Mouse (Mus musculus) left cerebral cortex, adult 9 months (tissue): ENCODE data around the gene Wasf2.
"Not testable (repeated sequence)": the region's sequence is repeated elsewhere in the genome, so short reads cannot be mapped to it uniquely, and the experiment has no call there.

Experiments
- DNase-seq, 2 experiments: peaks; one replicate each; pipeline ENCODE4 v3.0.0; 2022; ENCODE audit warnings: low spot score in 2 of 2

The Wasf2 gene

DNA sequence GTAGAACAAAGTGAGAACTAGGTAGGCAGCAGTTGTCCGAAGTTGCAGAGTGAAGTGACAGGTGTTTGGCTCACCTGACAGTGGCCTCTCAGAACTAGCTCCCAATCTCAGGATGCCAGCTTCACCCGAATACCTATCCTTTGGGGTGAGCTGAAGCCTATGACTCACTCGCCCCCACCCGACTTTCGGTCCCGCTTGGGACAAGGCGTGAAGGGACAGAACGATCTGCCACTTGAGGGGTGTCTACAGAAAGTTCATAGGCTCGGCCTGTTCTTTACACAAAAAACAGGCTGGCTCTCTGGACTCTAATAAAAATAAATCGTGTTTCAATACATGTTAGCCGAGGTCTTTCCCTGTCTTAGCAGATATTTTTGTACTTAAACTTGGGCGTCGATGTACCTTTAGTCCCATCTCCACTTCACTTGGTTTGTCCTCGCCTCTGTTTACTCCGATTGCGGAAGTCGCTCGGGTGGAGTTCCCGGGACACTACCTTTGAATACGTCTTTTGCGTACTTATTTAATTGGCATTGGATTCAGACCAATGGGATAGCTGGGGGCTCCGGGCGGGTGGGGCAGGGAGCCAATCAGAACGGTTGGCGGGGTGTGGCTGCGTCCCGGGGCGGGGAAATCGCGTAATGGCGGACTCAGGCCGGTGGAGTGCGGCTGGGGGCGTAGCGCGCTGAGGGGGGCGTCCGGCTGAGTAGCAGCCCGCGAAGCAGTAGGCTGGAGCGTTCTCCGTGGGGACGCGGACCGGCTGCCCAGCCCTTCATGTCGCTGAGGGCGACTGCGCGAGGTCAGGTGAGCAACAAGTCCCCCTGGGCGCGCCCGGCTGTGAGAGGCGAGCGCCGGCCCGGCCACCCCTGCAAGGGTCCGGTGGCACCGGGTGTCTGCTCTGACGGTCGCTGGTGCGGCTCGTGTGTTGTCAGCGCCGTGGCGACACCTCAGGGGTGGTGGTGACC is at the start of gene Wasf2:
Gene Wasf2 (plus strand): TSS at position 575 of the 959 bp plus-strand sequence.
- peak; percentile 78 to 92 for DNase-seq

DNA sequence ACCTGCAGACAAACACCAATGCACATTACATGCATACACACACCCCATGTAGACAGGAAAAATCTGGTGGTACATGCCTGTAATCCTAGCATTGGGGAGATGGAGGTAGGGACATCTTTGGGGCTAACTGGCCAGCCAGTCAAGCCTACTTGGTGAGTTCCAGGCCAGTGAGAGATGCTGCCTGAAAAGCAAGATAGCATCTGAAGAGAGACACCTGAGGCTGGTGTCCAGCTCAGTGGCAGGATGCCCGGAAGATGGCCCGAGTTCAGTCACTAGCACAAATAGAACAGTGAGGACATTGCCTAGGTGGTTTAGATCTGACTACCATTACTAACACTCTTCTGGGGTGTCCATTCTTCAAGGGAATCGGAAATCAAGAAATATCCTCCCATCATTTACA is 49.4 kb upstream of the Wasf2 start:
- DNase-seq: no peak

DNA sequence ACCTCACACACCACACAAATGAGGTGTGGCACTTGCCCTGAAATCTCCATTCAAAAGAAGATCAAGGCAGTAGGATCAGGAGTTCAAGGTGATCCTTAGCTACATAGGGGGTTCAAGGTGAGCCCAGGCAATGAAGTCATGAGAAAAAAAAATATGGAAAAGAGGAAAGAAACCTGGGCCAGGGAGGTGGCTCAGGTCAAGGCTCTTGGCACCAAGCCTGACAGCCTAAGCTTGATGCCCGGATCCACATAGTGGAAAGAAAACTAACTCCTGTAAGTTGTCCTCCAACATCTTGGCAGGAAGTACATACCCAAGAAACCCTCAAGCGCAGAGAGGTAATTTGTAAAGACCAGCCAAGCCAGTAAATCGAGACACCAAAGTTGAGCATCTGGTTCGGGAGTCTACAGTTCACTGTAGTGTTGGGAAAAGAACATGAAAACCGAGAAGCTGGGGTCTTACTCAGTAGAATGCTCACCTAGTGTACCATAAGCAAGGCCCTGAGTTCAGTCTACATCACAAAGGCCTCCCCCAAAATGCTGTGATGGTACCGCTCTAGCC is 48.0 kb upstream of the Wasf2 start:
- DNase-seq: no peak

DNA sequence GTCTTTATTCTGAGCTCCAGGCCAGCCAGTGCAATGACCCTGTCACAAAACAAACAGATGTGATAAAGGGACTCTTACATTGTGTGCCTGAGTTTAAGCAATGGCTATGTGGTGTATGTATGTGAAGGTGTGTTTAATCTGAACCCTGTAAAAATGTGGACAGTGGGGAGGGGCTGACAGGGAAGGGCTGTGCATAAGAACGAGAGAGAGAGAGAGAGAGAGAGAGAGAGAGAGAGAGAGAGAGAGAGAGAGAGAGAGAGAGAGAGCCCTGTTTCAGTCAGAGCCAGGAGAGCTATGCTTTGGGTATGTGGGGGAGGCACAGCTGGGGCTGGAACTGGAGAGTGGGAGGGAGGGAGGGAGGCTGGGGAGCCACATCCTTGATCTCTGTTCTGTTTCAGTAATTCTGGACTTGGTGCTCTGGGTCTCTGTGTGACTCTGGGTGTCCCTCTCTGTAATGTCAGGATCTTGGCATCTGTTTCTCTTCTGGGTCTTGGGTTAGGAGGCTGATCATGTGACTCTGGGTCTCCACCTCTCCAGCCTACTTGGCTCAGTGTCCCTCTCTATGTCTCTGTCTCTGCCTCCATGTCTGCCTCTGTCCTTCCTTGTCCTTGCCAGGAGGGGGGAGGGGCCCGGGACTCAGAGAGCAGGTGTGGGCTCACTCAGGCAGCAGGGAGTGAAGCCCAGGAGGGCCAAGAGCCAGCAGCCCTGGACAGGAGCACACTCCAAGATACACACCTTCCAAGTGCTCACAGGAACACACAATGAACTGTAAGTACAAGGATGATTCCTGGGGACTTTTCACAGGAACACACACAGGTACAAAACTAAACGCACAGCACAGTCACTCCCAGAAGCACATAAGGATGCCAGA is 46.1 kb upstream of the Wasf2 start:
- peak in 1 of 2 experiments; percentile 48 for DNase-seq

DNA sequence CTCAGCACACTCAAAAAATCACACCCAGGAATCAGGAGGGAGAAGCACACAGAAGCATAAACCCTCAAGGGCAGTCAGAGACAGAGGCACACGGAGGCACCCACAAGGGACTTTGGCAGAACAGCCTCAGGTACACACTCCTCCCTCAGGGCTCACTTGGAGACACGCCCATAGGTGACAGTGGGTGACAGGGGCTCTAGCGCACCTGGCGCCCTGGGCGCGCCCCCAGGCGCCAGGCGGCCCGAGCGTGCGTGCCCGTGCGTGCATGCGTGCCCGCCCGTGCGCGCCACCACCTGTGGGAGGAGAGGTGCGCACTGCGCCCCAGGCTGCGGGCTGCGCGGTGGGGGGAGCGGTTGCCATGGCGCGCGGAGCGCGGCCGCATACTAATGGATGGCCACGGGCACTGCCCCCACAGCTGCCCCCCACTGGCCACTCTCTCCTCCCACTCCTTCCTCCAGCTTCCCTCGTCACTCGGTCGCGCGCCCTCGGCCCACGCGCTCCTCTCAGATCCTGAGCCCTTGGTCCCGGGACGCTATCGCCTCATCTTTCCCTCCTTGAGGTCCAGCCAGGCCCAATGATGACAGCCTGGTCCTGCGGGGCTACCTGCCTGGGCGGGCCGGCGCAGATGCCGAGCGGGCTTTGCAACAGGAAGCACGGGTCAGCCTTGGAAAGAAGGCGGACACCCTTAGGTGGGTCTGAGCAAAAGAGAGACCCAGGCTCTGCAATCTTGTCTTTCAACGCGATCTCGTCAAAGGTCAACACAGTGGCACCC is 45.1 kb upstream of the Wasf2 start:
- DNase-seq: peak in 1 of 2 experiments; percentile 64

DNA sequence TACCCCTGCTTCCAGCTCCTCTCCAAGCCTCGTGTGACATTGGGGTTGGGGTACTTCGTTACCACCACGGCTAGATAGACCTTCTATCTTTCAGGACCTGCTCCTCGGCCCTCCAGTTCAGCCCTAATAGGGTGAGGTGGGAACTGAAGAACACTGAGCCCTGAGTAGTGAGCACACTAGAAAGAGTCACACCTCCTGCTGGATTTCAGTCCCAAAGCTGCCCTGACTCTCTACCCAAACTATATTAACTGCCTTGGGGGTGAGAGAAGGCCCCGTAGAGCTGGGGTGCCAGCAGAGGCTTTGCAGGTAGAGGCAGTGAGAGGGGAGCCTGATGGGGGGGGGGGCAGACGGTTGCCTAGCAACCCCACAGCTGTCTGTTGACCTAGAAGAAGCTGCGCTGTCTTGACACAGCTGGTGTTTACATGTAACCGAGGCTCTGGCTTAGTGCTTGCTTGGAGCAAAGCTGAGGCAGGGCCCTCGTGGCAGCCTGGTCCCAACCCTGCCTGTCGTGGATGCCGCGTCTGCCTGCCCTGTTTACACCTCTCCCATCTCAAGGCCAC is 44.4 kb upstream of the Wasf2 start:
- DNase-seq: no peak

DNA sequence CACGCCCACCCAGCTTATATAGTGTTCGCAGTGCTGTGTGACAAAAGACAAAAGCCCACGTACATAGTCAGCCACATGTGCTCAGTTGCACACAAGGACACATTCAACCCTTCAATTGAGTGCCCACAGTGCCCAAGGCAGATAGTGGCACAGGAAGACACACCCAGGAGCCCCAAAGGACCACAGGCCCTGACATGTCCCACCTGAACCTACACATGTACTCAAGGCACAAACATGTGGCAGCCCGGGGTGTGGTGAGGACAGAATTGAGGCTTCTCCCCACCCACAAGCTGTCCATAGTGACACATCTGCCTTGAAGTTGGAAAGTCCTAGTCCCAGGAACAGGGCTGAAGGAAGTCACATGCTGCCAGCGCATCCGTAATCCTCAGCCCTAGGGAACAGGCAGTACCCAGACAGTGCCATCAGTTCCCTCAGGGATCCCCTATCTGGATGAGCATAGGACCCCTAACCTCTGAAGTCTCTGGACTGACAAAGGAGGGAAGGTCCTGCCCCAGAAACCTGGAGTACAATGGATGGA is 43.1 kb upstream of the Wasf2 start:
- DNase-seq: no peak

DNA sequence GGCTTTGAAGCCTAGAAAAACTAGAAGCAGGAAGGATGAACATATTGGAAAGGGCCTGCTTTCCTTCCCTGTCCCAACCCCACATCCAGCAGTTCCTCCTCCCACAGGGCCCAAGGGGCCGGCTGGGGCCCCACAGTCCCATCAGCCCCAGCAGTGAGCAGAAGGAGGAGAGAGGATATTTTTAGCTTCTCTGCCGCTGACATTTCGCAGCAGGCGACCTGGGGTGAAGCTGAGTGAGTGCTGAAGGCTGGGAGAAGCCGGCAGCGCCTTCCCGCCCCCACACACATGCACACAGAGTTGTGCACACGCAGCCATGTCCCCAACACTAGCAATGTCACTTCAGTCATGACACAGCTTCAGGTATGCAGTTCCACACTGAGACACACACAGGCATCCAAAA is 42.5 kb upstream of the Wasf2 start:
- no peak for DNase-seq

DNA sequence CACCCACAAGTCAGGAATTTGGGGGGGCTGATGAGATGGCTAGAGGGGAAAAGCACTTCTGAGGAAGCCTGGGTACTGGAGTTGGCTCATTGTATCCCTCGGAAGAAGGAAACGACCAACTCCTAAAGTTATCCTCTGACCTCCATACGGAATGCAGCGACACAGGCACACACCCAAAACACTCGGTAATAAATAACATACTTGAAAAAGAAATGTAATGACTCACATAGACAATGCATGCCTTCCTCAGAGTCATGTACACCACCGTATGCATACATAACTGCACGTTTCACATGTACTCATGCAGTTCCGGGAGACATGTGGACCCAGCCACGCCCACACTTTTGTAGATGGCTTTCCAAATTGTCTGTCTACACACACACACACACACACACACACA is 41.0 kb upstream of the Wasf2 start:
- no peak for DNase-seq

DNA sequence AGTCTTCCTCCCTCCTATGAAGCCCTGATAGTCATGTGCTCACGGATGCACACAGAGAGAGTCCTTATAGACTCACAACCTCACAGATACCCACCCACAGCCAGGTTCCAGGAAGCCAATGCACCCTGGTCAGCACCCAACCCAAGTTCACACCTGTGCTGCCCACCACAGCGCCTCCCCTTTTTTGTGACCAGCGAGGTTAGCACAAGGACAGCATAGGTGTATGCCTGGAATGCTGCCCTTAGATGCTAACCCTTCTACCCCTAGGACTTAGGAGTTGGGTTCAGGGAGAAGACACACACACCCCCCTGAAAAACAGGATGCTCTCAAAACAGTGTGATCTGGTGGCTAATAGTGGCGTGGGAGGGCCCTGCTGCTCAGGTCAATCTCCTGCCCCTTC is 40.5 kb upstream of the Wasf2 start:
- no peak for DNase-seq

DNA sequence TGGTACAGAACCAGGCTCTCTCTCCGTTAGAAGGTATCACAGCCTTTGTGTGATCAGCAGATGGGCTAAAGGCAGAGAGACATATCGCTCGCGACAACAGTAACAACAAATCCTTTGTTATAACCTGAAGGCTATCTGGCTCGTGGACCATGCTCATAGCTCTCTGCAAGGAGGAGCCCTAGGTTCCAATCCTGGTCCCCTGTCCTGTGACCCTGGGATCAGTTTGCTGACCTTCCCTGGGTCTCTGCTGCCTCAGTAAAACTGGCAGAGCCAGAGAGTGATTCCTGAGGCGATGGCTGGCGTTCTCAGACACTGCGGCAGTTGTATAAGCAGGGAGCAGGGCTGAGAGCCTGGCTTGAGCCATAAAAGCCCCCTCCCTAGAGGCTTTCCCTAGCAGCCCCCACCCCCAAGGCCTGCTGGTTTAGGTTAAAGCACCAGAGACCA is 40.0 kb upstream of the Wasf2 start:
- DNase-seq: no peak

DNA sequence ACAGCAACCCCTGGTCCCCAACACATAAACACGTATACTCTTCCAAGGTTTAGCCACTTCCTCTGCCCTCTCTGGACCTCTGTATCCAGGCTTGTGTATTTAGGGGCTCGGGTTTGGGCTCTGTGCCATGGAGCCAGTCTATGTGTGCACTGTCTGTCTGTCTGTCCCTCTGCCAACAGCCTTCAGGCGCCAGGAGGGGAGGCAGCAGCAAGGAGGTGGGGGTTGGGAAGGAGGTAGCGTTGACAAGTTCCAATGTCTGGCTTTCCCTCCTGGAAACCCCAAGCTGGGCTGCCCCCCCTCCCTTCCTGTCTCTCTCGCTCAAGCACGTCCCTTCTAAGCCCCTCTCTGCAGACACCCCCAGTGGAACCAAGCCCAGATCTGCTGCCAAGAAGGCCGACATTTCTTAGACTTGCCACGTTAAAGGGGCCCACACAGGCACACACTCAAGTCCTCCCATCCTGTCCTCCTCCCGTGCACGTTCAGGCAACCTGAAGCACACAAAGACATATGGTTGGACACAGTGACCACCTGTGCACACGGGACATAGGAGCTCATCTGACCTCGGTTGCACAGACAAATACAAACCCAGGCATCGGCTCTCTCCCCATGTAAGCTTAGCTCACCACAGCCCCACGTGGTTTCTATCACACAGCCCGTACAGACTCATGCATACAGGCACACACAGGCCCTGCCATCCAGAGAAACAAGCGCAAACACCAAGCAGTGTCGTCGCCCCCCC is 39.4 kb upstream of the Wasf2 start:
- peak in 1 of 2 experiments; percentile 59 for DNase-seq

DNA sequence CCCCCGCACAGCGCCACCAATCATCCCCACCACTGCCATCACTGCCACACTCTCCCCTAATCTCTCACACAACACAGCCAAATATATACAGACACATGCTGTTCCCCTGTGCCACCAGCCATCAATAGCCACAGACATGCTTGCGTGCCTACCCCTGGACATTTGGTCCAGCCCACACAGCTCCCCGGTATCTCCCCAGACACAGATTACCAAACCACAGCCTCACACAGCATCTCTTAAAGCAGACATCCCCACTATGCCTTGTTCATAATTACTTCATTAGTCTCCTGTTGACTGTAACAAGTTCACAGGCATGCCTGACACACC is 38.9 kb upstream of the Wasf2 start:
- peak in 1 of 2 experiments; percentile 34 for DNase-seq

DNA sequence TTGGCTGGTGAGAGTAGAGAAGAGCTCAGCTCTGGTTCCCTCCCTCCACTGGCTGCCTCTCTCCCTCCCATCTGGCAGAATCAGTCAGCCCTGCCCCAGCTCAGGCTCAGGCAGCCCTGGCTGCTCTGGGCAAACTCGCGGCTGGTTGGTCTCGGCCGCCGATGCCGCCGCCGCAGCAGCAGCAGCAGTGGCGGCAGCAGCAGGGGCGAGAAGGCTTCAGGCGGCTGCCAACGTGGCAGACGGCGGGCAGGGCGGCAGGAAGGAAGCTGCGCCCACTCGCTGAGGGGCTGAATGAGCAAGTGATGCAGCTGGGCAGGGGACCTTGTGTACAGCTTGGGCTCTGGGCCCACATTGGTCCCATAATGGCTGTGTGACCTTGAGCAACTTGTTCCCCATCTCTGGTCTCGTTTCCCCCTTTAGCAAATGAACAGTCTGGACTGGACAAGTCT is 37.8 kb upstream of the Wasf2 start:
- peak in 1 of 2 experiments; percentile 55 for DNase-seq

DNA sequence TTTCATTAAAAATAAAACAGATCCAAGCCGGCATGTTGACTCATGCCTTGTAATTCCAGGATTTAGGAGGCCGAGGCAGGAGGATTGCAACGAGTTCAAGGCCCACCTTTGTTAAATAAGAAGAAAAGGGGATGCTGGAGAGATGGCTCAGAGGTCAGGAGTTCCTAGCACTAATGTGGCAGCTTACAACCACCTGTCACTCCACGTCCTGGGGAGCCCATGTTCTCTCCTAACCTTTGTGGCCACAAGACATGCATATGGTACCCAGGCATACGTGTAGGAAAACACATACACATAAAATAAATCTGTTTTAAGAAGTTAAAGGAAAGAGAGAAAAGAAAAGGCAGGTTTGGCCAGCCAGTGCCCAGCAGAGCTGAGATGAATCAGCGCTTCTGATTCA is 37.2 kb upstream of the Wasf2 start:
- DNase-seq: no peak

DNA sequence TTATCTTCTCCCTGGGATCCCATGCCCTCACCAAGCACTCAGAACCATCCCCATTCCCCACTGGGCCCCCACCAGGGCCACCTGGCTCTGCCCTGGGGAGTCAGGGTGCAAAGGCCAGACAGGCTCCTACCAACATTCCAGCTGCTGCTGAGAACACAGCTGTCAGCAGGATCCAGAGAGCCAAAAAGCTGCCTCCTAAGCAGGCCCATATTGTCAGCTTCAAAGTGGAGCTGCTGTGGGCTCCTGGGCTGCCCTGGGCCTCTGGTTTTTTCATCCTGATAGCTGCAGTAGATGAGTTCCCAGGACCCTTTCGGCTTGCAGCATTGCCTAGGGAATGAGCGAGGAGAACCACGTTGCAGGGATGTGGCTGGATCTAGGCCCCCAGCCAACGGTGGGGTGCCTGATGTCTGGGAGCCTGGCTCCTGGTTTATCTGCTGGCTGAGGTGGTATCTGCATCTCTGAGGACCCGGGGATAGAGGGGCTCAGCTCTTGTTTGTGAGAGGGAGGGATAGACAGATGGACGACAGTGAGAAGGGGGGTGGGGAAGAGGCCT is 36.7 kb upstream of the Wasf2 start:
- DNase-seq: no peak

DNA sequence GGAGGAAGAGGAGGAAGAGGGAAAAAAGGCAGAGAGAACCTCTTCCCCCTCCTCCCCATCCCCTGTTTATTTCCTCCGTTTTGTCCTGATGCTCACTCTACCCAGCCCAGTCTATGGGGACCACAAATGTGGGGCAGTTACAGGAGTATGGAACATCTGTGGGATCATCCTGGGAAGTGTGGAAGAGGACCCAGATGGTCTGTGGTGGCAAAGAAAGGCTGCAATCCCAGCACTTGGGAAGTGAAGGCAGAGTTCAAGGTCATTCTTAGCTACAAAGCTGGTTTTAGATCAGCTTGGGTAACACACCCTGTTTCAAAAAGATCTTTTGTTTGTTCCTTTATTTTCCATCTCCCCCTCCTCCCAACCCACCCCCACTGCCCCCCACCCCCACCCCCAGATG is 36.0 kb upstream of the Wasf2 start:
- no peak for DNase-seq

DNA sequence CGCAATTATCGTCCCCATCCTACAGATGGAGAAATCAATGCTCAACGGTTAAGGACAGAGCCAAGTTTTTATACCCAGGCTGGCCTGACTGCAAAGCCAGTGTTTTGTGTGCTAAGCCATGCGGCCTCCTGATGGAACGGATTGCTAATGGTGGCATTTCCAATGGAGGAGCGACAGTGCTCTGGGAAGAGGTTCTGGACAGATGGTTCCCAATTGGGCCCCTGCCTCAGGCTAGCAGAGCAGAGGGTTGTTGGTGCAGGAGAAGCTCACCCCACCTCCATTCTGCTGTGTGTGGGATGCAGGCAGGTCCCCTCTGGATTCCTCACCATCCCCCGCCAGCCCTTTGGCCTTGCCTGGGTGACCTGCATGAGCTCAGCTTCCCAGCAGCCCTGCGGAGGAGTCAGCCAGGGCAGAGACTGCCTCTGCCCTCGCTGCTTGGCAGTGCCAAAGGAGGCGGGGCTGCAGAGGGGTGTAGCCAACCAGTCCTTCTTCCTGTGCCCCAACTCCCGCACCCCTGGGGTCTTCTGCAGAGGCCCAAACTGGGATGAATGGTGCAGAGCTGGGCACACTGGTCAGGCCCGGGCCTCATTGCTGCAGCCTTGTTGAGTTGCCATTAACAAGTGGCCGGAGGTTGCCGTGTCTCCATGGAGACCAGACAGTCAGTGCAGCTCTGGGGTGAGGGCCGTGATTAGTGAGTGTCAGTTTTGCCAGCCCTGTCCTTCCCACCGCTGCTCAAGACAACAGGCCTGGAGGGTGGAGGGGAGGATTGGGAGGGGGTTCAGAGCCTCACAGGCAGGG is 35.2 kb upstream of the Wasf2 start:
- DNase-seq: peak in 1 of 2 experiments; percentile 56

DNA sequence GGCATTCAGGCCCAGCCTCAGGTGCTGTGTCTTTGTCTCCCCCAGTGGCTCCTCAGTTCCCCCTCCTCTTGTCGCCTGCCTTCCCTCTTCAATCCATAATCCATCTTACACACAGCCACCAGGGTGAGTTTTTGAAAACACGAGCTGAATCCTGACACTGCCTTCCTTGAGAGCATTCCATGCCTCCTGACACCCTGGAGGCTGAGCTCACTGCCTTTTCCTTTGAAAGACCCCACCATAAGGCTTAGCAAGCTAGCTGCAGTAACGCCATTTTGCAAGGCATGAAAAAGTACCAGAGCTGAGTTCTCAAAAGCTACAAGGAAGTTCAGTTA is 34.6 kb upstream of the Wasf2 start:
- DNase-seq: not testable (repeated sequence)
